Mouse (Mus musculus) hindbrain, postnatal 0 days (tissue): ENCODE results near the gene Fam227b. TPM values are rescaled to one million over a fixed set of nuclear protein-coding genes. Genes with fewer than 3 reads are reported as not detected.

ENCODE experiments used
- ATAC-seq: fragments of 200-750 bp; cut with Nextera tagmentation; 2 replicates; pipeline ENCODE4 v1.8.0; 2017; ENCODE audit warnings: mild to moderate bottlenecking, moderate TSS enrichment, moderate library complexity
- DNase-seq: peaks from one replicate; pipeline ENCODE4 v3.0.0-alpha.2; 2015; ENCODE audit warnings: low spot score
- H3K27ac ChIP-seq: fragments of 300-500 bp; sonication (generic); 2 replicates; pipeline ENCODE4 v1.5.1; 2014; ENCODE audit warnings: mild to moderate bottlenecking
- H3K27me3 ChIP-seq: fragments of 300-500 bp; sonication (generic); 2 replicates; pipeline ENCODE4 v1.6.1; 2014; ENCODE audit warnings: low read length, mixed read lengths; ENCODE audit not compliant: insufficient read depth
- H3K36me3 ChIP-seq: fragments of 300-500 bp; sonication (generic); 2 replicates; pipeline ENCODE4 v1.6.1; 2014; ENCODE audit warnings: low read length, mixed read lengths; ENCODE audit not compliant: insufficient read depth
- H3K4me1 ChIP-seq: fragments of 300-500 bp; sonication (generic); 2 replicates; pipeline ENCODE4 v1.6.1; 2014; ENCODE audit warnings: antibody characterized with exemption, low read length, mixed read lengths; ENCODE audit not compliant: insufficient read depth
- H3K4me2 ChIP-seq: fragments of 300-500 bp; sonication (generic); 2 replicates; pipeline ENCODE4 v1.6.1; 2014; ENCODE audit warnings: low read depth, mild to moderate bottlenecking, low read length, moderate library complexity, mixed read lengths
- H3K4me3 ChIP-seq: fragments of 300-500 bp; sonication (generic); 2 replicates; pipeline ENCODE4 v1.5.1; 2014; ENCODE audit warnings: low read length
- H3K9ac ChIP-seq: fragments of 300-500 bp; sonication (generic); replicated peaks from 2 replicates; pipeline ENCODE4 v1.6.1; 2014; ENCODE audit warnings: mild to moderate bottlenecking, low read length, moderate library complexity, mixed read lengths
- H3K9me3 ChIP-seq: fragments of 300-500 bp; sonication (generic); 2 replicates; pipeline ENCODE4 v1.6.1; 2016; ENCODE audit warnings: low read length, mixed read lengths
- CTCF ChIP-seq: IDR thresholded peaks from 2 replicates; pipeline ENCODE4 v1.5.1; 2016; ENCODE audit warnings: antibody characterized with exemption, control low read depth, low read depth
- WGBS: fragments of 180-500 bp; shearing (Covaris S2); extraction: QIAGEN DNeasy Blood & Tissue Kit; methylation state at CpG from one replicate; pipeline ENCODE4 v1.1.7; 2014; 5-methylcytosine and 5-hydroxymethylcytosine counted together
- polyA plus RNA-seq: library from polyadenylated mRNA; unstranded; fragments of >200 nt; fragmentation: Nextera tagmentation; extraction: Ambion mirVana; gene quantifications from 2 replicates; pipeline ENCODE4 v1.2.1, GENCODE M21; 2015
- total RNA-seq: library from RNA; depleted of rRNA; stranded (reverse); fragments of >200 nt; gene quantifications from 2 replicates; pipeline ENCODE4 v1.2.3, GENCODE M21; 2014

The Fam227b gene
- total and polyA plus RNA-seq, 2 experiments from 2014 or later: 0.16 to 0.20 TPM

DNA sequence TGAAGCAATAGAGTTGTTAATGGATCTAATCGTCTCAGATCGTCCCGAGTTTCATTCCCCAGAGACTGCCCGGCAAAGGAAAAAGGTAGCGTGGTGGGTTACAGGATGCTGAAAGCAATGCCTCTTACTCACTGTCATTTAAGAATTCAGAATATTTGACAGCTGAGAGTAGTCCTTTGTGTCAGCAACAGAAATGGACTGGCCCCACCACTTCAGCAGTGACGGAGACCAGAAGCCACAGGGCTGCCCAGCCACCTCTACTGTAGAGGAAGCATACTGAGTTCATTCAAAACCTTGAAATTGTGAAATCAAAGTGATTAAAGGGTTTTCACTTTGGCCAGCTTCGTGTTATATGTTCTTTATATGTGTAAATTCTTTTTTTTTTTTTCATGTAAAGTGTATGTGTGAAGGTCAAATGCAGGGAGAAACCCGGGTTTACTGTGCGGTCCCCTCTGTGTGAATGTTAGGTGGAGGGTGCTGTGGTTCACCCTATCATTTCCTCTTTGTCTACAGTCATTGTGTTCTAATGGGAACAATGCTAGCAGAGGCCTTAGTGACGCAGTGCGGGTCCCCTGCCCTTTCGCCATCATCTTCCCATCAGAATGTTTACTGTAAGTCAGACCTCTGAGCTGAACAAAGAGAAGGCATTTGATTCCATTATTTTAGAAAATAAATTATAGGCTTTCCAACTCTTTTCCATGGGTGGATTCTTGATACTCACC is 136.7 kb downstream of the Fam227b start:
- Histone ChIP-seq H3K27me3 (no peaks in the 10 kb centered on the region), H3K27ac (no peak overlapping the region), H3K4me2 (no peak overlapping the region), H3K9me3 (no peaks in the 10 kb centered on the region), H3K4me1 (no peaks in the 10 kb centered on the region), H3K9ac (no peak overlapping the region), H3K4me3 (no peak overlapping the region), H3K36me3 (no peaks in the 10 kb centered on the region)
- ATAC-seq (no peak), DNase-seq (no peak)
- WGBS: 44% methylated on average over 12 of the region's 12 CpGs
- TF ChIP-seq CTCF: no peak

DNA sequence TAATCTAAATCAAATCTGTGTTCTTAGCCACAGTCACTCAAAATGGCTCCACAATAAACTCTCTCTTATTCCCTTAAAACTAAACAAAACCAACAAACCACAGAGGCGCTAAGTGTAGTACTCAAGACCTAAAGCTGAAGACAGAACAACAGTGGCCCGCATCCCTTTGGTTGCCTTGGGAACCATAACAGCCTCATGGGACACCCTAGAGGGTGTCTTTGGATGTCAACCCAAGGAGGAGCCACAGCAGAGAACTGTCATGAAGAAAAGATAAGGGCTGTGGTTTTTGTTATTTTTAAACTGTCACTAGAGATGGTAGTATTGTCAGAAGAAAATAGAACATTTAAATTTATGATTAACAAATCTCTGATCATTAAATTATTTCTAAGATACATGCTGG is 145.1 kb downstream of the Fam227b start:
- TF ChIP-seq CTCF: no peak
- ATAC-seq: no peak
- Histone ChIP-seq H3K27ac (no peak overlapping the region), H3K4me2 (no peak overlapping the region), H3K27me3 (no peaks in the 10 kb centered on the region), H3K9me3 (no peaks in the 10 kb centered on the region), H3K4me1 (no peaks in the 10 kb centered on the region), H3K9ac (no peak overlapping the region), H3K4me3 (no peak overlapping the region), H3K36me3 (no peaks in the 10 kb centered on the region)
- 52% methylated on average over 2 of the region's 2 CpGs for WGBS
- DNase-seq: no peak

DNA sequence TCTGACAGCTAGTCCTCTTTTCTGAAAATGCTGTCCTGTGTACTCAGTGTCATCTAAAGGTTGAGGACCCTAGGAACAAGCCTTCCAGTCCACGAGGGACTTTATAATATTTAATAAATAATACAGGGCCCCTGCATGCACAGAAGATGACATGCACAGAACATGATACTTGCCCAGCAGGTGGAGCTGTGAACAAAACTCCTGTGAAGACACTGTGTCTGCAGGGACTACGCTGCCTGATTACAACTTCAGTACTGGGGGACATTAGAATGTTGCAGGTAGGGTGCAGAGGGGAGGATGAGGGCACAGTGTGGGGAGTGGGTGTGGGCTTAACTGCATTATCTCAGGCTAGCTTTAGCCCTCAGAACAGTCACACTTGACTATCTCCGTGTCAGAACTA is 145.7 kb downstream of the Fam227b start:
- H3K27me3 ChIP-seq: no peaks in the 10 kb centered on the region
- no peak overlapping the region for H3K4me3 ChIP-seq
- no peaks in the 10 kb centered on the region for H3K9me3 ChIP-seq
- ATAC-seq (peak; percentile 68), DNase-seq (peak; percentile 73)
- H3K4me2 ChIP-seq: no peak overlapping the region
- TF ChIP-seq CTCF: peak; percentile 76
- H3K36me3 ChIP-seq: no peaks in the 10 kb centered on the region
- H3K9ac ChIP-seq: no peak overlapping the region
- 45% methylated on average over 3 of the region's 3 CpGs for WGBS
- H3K4me1 ChIP-seq: no peaks in the 10 kb centered on the region
- no peak overlapping the region for H3K27ac ChIP-seq

DNA sequence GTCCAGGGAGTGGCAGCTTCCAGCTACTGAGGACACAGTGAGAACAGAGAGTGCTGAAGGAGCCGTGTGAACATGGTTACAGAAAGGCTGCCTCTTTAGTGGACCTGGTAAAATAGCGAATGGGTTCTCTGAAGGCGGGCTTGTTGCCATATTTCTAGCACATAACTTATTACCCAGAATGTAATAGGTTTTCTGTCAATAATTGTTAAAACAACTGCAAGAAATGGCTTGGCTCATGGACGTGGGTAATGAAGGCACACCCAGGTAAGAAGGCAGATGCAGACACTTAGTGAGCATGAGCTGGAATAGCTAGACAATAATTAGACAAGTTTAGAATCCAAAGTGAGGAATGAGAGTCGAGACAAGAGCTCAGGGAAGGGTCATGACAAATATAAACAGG is 149.5 kb downstream of the Fam227b start:
- no peaks in the 10 kb centered on the region for H3K4me1 ChIP-seq
- H3K36me3 ChIP-seq: no peaks in the 10 kb centered on the region
- no peak overlapping the region for H3K27ac ChIP-seq
- H3K9me3 ChIP-seq: no peaks in the 10 kb centered on the region
- H3K4me3 ChIP-seq: no peak overlapping the region
- no peak for ATAC-seq
- WGBS: 73% methylated on average over 5 of the region's 5 CpGs
- no peak for DNase-seq
- no peaks in the 10 kb centered on the region for H3K27me3 ChIP-seq
- H3K9ac ChIP-seq: no peak overlapping the region
- no peak overlapping the region for H3K4me2 ChIP-seq
- no peak for TF ChIP-seq CTCF

DNA sequence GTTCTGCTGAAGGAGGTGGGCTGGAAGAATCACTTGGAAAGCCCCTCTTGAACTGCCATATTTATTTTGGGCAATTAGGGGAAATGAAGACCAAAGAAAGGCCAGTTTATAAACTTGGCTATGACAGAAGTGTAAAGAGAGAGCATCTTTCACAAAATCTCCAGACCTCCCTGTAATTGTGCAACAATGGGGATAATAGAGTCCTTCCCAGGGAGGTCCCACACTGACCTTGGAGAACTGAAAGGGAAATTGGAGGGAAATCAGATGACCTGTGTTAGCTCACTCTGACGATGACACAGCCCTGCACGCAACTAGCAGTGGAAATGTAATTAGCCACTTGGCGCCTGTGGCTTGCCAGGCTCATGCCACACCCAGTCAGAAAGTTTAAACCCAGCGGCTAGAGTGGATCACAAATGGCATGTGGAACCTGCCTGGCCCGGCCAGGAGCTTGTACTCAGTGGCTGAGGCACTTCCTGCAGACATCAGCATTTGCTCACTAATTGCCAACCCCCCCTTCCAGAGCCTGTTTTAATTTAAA is 175.9 kb downstream of the Fam227b start:
- no peaks in the 10 kb centered on the region for H3K9me3 ChIP-seq
- no peaks in the 10 kb centered on the region for H3K27me3 ChIP-seq
- DNase-seq (no peak), ATAC-seq (no peak)
- H3K4me3 ChIP-seq: no peak overlapping the region
- H3K4me2 ChIP-seq: no peak overlapping the region
- no peak overlapping the region for H3K9ac ChIP-seq
- no peaks in the 10 kb centered on the region for H3K4me1 ChIP-seq
- no peak overlapping the region for H3K27ac ChIP-seq
- TF ChIP-seq CTCF: no peak
- 77% methylated on average over 5 of the region's 5 CpGs for WGBS
- no peaks in the 10 kb centered on the region for H3K36me3 ChIP-seq

DNA sequence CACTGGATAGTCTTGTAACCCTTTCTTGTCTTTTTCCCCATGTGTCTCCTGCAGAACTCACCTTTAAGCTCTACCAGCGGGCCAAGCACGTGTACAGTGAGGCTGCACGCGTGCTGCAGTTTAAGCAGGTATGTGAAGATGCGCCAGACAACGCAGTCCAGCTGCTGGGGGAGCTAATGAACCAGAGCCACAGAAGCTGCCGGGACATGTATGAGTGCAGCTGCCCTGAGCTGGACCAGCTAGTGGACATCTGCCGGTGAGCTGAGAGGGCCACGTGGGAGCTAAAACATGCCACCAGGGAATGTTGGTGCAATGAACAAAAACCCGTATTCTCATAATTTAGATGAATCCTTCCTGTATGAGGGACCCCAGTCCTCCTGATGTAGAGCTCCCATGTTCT is 176.6 kb downstream of the Fam227b start:
- no peaks in the 10 kb centered on the region for H3K4me1 ChIP-seq
- no peaks in the 10 kb centered on the region for H3K36me3 ChIP-seq
- DNase-seq: no peak
- no peak overlapping the region for H3K9ac ChIP-seq
- WGBS: 94% methylated on average over 10 of the region's 10 CpGs
- H3K4me3 ChIP-seq: no peak overlapping the region
- no peak overlapping the region for H3K27ac ChIP-seq
- H3K9me3 ChIP-seq: no peaks in the 10 kb centered on the region
- ATAC-seq: no peak
- H3K4me2 ChIP-seq: no peak overlapping the region
- H3K27me3 ChIP-seq: no peaks in the 10 kb centered on the region
- TF ChIP-seq CTCF: no peak

DNA sequence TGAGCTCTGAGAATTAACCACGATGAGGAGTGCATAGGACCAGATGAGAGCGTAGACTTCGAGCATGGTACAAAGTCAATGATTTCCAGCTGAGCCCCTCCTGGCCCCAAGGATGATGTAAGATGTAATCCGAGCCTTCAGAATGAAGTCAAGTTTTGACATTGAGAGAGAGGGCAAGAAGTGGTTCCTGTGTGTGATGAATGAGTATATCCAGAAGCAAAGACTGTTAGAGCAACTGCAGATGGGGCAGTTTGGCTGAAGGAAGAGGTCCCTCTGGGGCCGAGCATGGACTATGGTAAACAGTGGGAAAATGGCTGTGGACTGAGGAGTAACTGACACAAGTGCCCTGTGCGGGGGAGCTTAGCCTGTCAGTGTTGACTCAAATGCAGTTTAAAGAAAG is 178.6 kb downstream of the Fam227b start:
- no peaks in the 10 kb centered on the region for H3K36me3 ChIP-seq
- H3K27me3 ChIP-seq: no peaks in the 10 kb centered on the region
- no peak overlapping the region for H3K9ac ChIP-seq
- no peak for TF ChIP-seq CTCF
- no peak overlapping the region for H3K4me3 ChIP-seq
- WGBS: 76% methylated on average over 6 of the region's 6 CpGs
- H3K4me1 ChIP-seq: no peaks in the 10 kb centered on the region
- no peaks in the 10 kb centered on the region for H3K9me3 ChIP-seq
- DNase-seq (no peak), ATAC-seq (no peak)
- no peak overlapping the region for H3K27ac ChIP-seq
- no peak overlapping the region for H3K4me2 ChIP-seq
